Mouse (Mus musculus) CH12.LX (cell line): ENCODE measurements around the gene Tmsb15b2. TPM values are rescaled to one million over a fixed set of nuclear protein-coding genes. Genes with fewer than 3 reads are reported as not detected.

ENCODE experiments used
- DNase-seq: peaks from one replicate; pipeline ENCODE4 v3.0.0-alpha.2; 2013; ENCODE audit errors: extremely low read depth
- H3K27ac ChIP-seq: 2 replicates; pipeline ENCODE4 v1.5.1; 2012; ENCODE audit warnings: low read depth, mild to moderate bottlenecking, control low read depth, moderate library complexity; ENCODE audit not compliant: insufficient read depth
- H3K27me3 ChIP-seq: replicated peaks from 2 replicates; pipeline ENCODE3; 2012; ENCODE audit warnings: inconsistent platforms
- H3K36me3 ChIP-seq, 2 experiments: replicated peaks in 1 of 2; 2 replicates each; pipeline versions ENCODE3 to v1.6.1; 2012; ENCODE audit warnings: inconsistent platforms in 1 of 2, low read length in 1 of 2, mild to moderate bottlenecking in 1 of 2, mixed read lengths in 1 of 2, moderate library complexity in 1 of 2; ENCODE audit not compliant: control insufficient read depth in 1 of 2, insufficient read depth in 1 of 2
- H3K4me1 ChIP-seq, 2 experiments: 2 replicates each; pipeline ENCODE4 v1.6.1; 2012; ENCODE audit warnings: inconsistent platforms in 1 of 2, moderate library complexity in 1 of 2; ENCODE audit not compliant: insufficient read depth in 2 of 2, control insufficient read depth in 1 of 2
- H3K4me2 ChIP-seq: 2 replicates; pipeline ENCODE4 v1.6.1; 2012; ENCODE audit warnings: low read depth, mild to moderate bottlenecking, control low read depth; ENCODE audit not compliant: poor library complexity, insufficient read depth, severe bottlenecking
- H3K4me3 ChIP-seq, 3 experiments: fragments of 150-350 bp in 1 of 3; sonication (generic) in 1 of 3; replicated peaks in 1 of 3; 2 replicates each; pipeline versions ENCODE3 to v1.5.1; 2011 to 2012; ENCODE audit warnings: low read depth in 2 of 3, low read length in 2 of 3, mild to moderate bottlenecking in 2 of 3, moderate library complexity in 2 of 3, control low read depth in 1 of 3, improper control_type of control experiment in 1 of 3, inconsistent platforms in 1 of 3, mixed read lengths in 1 of 3; ENCODE audit not compliant: poor library complexity in 1 of 3
- H3K79me2 ChIP-seq: replicated peaks from 2 replicates; pipeline ENCODE4 v1.6.1; 2012; ENCODE audit warnings: mild to moderate bottlenecking, moderate library complexity; ENCODE audit not compliant: control insufficient read depth, poor library complexity, insufficient read depth, severe bottlenecking; ENCODE audit errors: extremely low read depth
- H3K9ac ChIP-seq: 2 replicates; pipeline ENCODE4 v1.6.1; 2012; ENCODE audit warnings: low read depth, mild to moderate bottlenecking, control low read depth, moderate library complexity; ENCODE audit not compliant: insufficient read depth
- H3K9me3 ChIP-seq: replicated peaks from 2 replicates; pipeline ENCODE3; 2012; ENCODE audit warnings: low read length, inconsistent platforms, mixed read lengths
- BHLHE40 ChIP-seq: IDR thresholded peaks from 2 replicates; pipeline ENCODE4 v1.6.1; 2011; ENCODE audit warnings: mild to moderate bottlenecking, low read depth, low read length, improper control_type of control experiment
- E2F4 ChIP-seq: IDR thresholded peaks from 2 replicates; pipeline ENCODE4 v1.6.1; 2011; ENCODE audit warnings: low read depth, low read length, improper control_type of control experiment; ENCODE audit not compliant: insufficient replicate concordance
- ELF1 ChIP-seq: IDR thresholded peaks from 2 replicates; pipeline ENCODE4 v1.6.1; 2014; ENCODE audit warnings: low read depth, mild to moderate bottlenecking, inconsistent platforms, low read length, improper control_type of control experiment
- ETS1 ChIP-seq: conservative IDR thresholded peaks from 2 replicates; pipeline ENCODE4 v1.6.1; 2012; ENCODE audit warnings: low read depth, mild to moderate bottlenecking, inconsistent platforms, low read length, improper control_type of control experiment, moderate library complexity
- GABPA ChIP-seq: IDR thresholded peaks from 2 replicates; pipeline ENCODE4 v1.6.1; 2012; ENCODE audit warnings: low read depth, low read length, improper control_type of control experiment, inconsistent platforms; ENCODE audit not compliant: insufficient replicate concordance
- IRF4 ChIP-seq: IDR thresholded peaks from 2 replicates; pipeline ENCODE4 v1.6.1; 2014; ENCODE audit warnings: low read depth, mild to moderate bottlenecking, inconsistent platforms, low read length, improper control_type of control experiment
- MAFK ChIP-seq: IDR thresholded peaks from 2 replicates; pipeline ENCODE4 v1.6.1; 2011; ENCODE audit warnings: low read length, improper control_type of control experiment; ENCODE audit not compliant: insufficient replicate concordance
- MXI1 ChIP-seq: IDR thresholded peaks from 2 replicates; pipeline ENCODE4 v1.6.1; 2011; ENCODE audit warnings: mild to moderate bottlenecking, low read depth, low read length, improper control_type of control experiment
- MYC ChIP-seq: IDR thresholded peaks from 2 replicates; pipeline ENCODE4 v1.6.1; 2011; ENCODE audit warnings: low read depth, mild to moderate bottlenecking, improper control_type of control experiment, low read length
- NELFE ChIP-seq: IDR thresholded peaks from 2 replicates; pipeline ENCODE4 v1.6.1; 2011; ENCODE audit warnings: low read depth, low read length, improper control_type of control experiment
- PAX5 ChIP-seq: IDR thresholded peaks from 2 replicates; pipeline ENCODE4 v1.6.1; 2012; ENCODE audit warnings: low read length, inconsistent platforms, mixed read lengths
- POLR2AphosphoS2 ChIP-seq: IDR thresholded peaks from 2 replicates; pipeline ENCODE4 v1.6.1; 2011; ENCODE audit warnings: low read depth, low read length, improper control_type of control experiment
- RCOR1 ChIP-seq: conservative IDR thresholded peaks from 2 replicates; pipeline ENCODE4 v1.6.1; 2012; ENCODE audit warnings: low read depth, mild to moderate bottlenecking, inconsistent platforms, low read length, improper control_type of control experiment
- SIN3A ChIP-seq: IDR thresholded peaks from 2 replicates; pipeline ENCODE4 v1.6.1; 2012; ENCODE audit warnings: low read length, improper control_type of control experiment, inconsistent platforms
- TBP ChIP-seq: conservative IDR thresholded peaks from 2 replicates; pipeline ENCODE4 v1.6.1; 2011; ENCODE audit warnings: low read depth, low read length, improper control_type of control experiment
- TCF12 ChIP-seq: IDR thresholded peaks from 2 replicates; pipeline ENCODE4 v1.6.1; 2014; ENCODE audit warnings: low read depth, mild to moderate bottlenecking, inconsistent platforms, low read length, improper control_type of control experiment
- USF1 ChIP-seq: IDR thresholded peaks from 2 replicates; pipeline ENCODE4 v1.6.1; 2014; ENCODE audit warnings: low read depth, mild to moderate bottlenecking, inconsistent platforms, low read length, improper control_type of control experiment
- USF2 ChIP-seq: conservative IDR thresholded peaks from 2 replicates; pipeline ENCODE4 v1.6.1; 2011; ENCODE audit warnings: low read depth, low read length, improper control_type of control experiment
- dilution Hi-C: fragments of 300-500 bp; cut with MboI; formaldehyde crosslinking; loops from 2 replicates; pipeline ENCODE4 v1.14.3; 2020; ENCODE audit warnings: low sequenced_read_pairs; ENCODE audit not compliant: extremely low pct_unique_long_range_greater_than_20kb, extremely low pct_ligation_motif_present
- in situ Hi-C: fragments of 300-500 bp; cut with MboI; formaldehyde crosslinking; loops from 3 replicates; pipeline ENCODE4 v1.14.3; 2019; ENCODE audit warnings: low sequenced_read_pairs, low pct_ligation_motif_present, low pct_unique_long_range_greater_than_20kb, mixed read lengths
- polyA plus RNA-seq: library from polyadenylated mRNA; unstranded; fragments of >175 nt; gene quantifications from 2 replicates; pipeline ENCODE4 v1.2.1, GENCODE M21; 2012; ENCODE audit warnings: low read depth; ENCODE audit not compliant: insufficient read length
- total RNA-seq, 2 experiments: library from RNA; depleted of rRNA; stranded (reverse); fragments of 300-350 nt in 1 of 2; fragments of >200 nt in 1 of 2; gene quantifications; 2 replicates each; pipeline ENCODE4 v1.2.3; 2012 to 2014

The Tmsb15b2 gene
- total and polyA plus RNA-seq, 3 experiments: 0.38 to 106 (median 13.7) TPM

DNA sequence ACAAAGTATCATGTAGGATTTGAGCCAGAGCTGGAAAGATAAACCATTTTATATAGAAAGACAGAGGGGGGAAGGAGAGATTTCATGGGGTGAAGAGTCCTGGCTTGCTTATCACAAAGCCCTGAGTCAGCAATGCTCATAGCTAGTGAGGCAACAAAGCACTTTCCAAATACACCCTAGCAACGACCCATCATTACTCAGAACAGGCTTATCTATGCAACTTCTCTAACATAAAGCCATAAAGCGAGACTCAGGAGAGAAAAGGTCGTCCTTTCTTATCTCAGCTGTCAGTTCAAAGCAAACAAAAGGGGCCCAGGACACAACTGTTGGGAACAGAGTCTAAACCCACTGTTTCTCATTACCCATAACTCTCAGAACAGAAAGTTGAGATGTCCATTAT is 37.3 kb downstream of the Tmsb15b2 start:
- dilution Hi-C loops: no loop called here
- Histone ChIP-seq H3K9ac (no peak overlapping the region), H3K79me2 (no peaks in the 10 kb centered on the region), H3K27ac (no peak overlapping the region), H3K27me3 (no peaks in the 10 kb centered on the region), H3K4me3 (no peak overlapping the region), H3K36me3 (no peaks in the 10 kb centered on the region), H3K4me1 (no peaks in the 10 kb centered on the region), H3K9me3 (no peaks in the 10 kb centered on the region), H3K4me2 (no peak overlapping the region)
- in situ Hi-C loops: no loop called here
- DNase-seq: no peak
- TF ChIP-seq USF1 (no peak), USF2 (no peak), NELFE (no peak), PAX5 (no peak), POLR2AphosphoS2 (no peak), RCOR1 (no peak), BHLHE40 (no peak), SIN3A (no peak), E2F4 (no peak)

DNA sequence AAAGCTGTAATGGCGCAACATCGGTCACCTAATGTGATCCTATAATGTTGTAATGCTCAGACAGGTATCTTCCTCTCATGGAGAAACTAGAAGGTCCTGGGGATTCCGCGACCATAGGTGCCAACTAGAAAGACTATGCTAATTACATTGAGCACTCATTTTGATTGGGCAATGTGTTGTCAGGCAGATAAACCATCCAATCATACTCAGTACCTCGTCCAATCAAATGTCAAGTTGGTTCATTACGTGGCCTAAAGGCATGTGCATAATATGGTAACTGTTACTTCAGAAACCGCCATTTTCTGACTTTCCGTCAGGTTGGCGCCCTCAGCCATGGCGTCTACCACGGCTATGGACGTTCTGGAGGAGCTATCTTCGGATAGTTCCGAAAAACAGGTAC is 48.3 kb downstream of the Tmsb15b2 start, which contains the start of gene H2bfm:
Gene H2bfm (plus strand): TSS at position 295 of the 400 bp plus-strand sequence.
- Histone ChIP-seq H3K4me3 (no peak within 1 kb of the TSS), H3K36me3 (no peaks in the 10 kb centered on the region), H3K27me3 (no peaks in the 10 kb centered on the region), H3K79me2 (no peaks in the 10 kb centered on the region), H3K4me2 (no peak within 1 kb of the TSS), H3K27ac (no peak within 1 kb of the TSS), H3K4me1 (no peaks in the 10 kb centered on the region), H3K9me3 (no peaks in the 10 kb centered on the region), H3K9ac (no peak within 1 kb of the TSS)
- dilution Hi-C loops (no loop called here), in situ Hi-C loops (no loop called here)
- no peak for DNase-seq
- TF ChIP-seq TCF12 (no peak), ELF1 (no peak), ETS1 (no peak), MYC (no peak), GABPA (no peak), IRF4 (no peak), E2F4 (no peak), BHLHE40 (no peak), TBP (no peak), MAFK (no peak), MXI1 (no peak), NELFE (no peak)
